ENCODE assay signal across 25 mouse cellular contexts in the genomic region with DNA sequence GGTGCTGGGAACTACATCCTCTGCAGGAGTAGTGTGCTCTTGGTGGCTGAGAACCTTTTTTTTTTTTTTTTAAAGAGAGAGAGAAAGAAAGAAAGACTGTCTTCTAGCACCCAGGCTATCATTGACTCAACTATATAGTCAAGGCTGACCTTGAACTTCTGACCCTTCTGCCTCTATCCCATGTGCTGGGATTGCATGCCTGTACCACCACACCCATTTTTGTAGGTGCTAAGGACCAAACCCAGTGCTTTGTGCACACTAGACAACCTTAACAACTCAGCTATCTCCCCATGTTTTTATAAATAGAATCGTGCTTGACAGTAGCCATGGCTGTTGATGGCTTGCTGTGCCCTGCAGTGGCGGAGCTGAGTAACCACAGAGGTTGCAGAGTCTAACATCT. TPM values are rescaled to one million over a fixed set of nuclear protein-coding genes. Genes with fewer than 3 reads are reported as not detected.
DNase-seq lines count a peak whose midpoint lies in the region; ATAC-seq and TF ChIP-seq lines count a peak whose summit lies in the region.
"Had no signal": no experiment of that assay in that cellular context is flagged by ENCODE, and none has a peak within 500 bp of the region (broad histone marks: within the 10 kb centered on the region; RNA-seq: fewer than 3 reads in every experiment).

No protein-coding gene starts in this region.

- H3K36me3 ChIP-seq in heart, embryonic 10.5 days: peaks cover 43% of the 10 kb centered on the region
- H3K36me3 ChIP-seq in heart, embryonic 14.5 days (ENCODE audit: control insufficient read depth, insufficient read depth, low read length): peaks cover 53% of the 10 kb centered on the region
- H3K36me3 ChIP-seq in myocyte (ENCODE audit: control insufficient read depth, insufficient read depth): peaks cover 12% of the 10 kb centered on the region

- no peaks in the 10 kb centered on the region for H3K9me3 ChIP-seq in heart, embryonic 10.5 days
- H3K9me3 ChIP-seq in heart, embryonic 14.5 days (ENCODE audit: control insufficient read depth, low read length): no peaks in the 10 kb centered on the region
- H3K9me3 ChIP-seq: embryonic facial prominence, embryonic 15.5 days; forebrain, embryonic 10.5 days; hindbrain, embryonic 10.5 days; intestine, embryonic 15.5 days had no signal

- H3K27ac ChIP-seq in heart, embryonic 10.5 days: peak overlapping the region; percentile 62
- H3K27ac ChIP-seq in heart, embryonic 14.5 days (replicated peaks in 1 of 2; ENCODE audit: control insufficient read depth in 1 of 2, insufficient read depth in 1 of 2, low read depth in 2 of 2, low read length in 2 of 2): peak overlapping the region; percentile 28 to 65; a peak in 3 of 4 replicates
- H3K27ac ChIP-seq: embryonic facial prominence, embryonic 15.5 days; forebrain, embryonic 10.5 days; gastrocnemius, adult 2 months; hindbrain, embryonic 10.5 days; hindbrain, embryonic 14.5 days; intestine, embryonic 15.5 days had no signal

- no peak overlapping the region for H3K4me3 ChIP-seq in heart, embryonic 10.5 days
- no peak overlapping the region for H3K4me3 ChIP-seq in heart, embryonic 14.5 days (ENCODE audit: control insufficient read depth in 1 of 2, insufficient read depth in 1 of 2, low read depth in 1 of 2, low read length in 2 of 2)
- no peak overlapping the region for H3K4me3 ChIP-seq in myocyte
- H3K4me3 ChIP-seq: embryonic facial prominence, embryonic 15.5 days; erythroblast, embryonic 14.5 days; forebrain, embryonic 10.5 days; gastrocnemius, adult 2 months; hindbrain, embryonic 10.5 days; intestine, embryonic 15.5 days had no signal

- intact Hi-C loops in heart, postnatal 25 days (cut with DNase I): no loop called here
- intact Hi-C loops in left cerebral cortex, postnatal 25 days (cut with DNase I): no loop called here

- no peak for ATAC-seq in heart, embryonic 14.5 days (ENCODE audit: insufficient number of reproducible peaks, insufficient read depth, low FRiP score, low read depth)
- ATAC-seq: CD4-positive, CD25-positive, alpha-beta regulatory T cell, adult 4 months; forebrain, embryonic 14.5 days; intestine, embryonic 15.5 days; Patski had no signal

- no peaks in the 10 kb centered on the region for H3K27me3 ChIP-seq in heart, embryonic 10.5 days (ENCODE audit: insufficient read depth, poor library complexity, severe bottlenecking)
- H3K27me3 ChIP-seq in heart, embryonic 14.5 days (ENCODE audit: control insufficient read depth, insufficient read depth, low read length): no peaks in the 10 kb centered on the region
- no peaks in the 10 kb centered on the region for H3K27me3 ChIP-seq in myocyte (ENCODE audit: control insufficient read depth, insufficient read depth, insufficient read length)
- H3K27me3 ChIP-seq: embryonic facial prominence, embryonic 15.5 days; intestine, embryonic 15.5 days; Patski had no signal

- peaks cover 71% of the 10 kb centered on the region for H3K4me1 ChIP-seq in heart, embryonic 10.5 days
- H3K4me1 ChIP-seq in heart, embryonic 14.5 days (ENCODE audit: control insufficient read depth in 2 of 2, insufficient read depth in 2 of 2, low read length in 2 of 2): peaks cover 45 to 72% of the 10 kb centered on the region in 2 experiments

- H3K9ac ChIP-seq in heart, embryonic 14.5 days (ENCODE audit: low read length): no peak overlapping the region; the same call in 1 of the 2 replicates
- H3K9ac ChIP-seq: embryonic facial prominence, embryonic 15.5 days; hindbrain, embryonic 14.5 days; intestine, embryonic 15.5 days had no signal

- no peak overlapping the region for H3K4me2 ChIP-seq in heart, embryonic 14.5 days (ENCODE audit: low read length)
- H3K4me2 ChIP-seq in myocyte (ENCODE audit: low read depth): no peak overlapping the region
- H3K4me2 ChIP-seq: embryonic facial prominence, embryonic 15.5 days; hindbrain, embryonic 14.5 days; intestine, embryonic 15.5 days had no signal

- no peaks in the 10 kb centered on the region for H3K79me2 ChIP-seq in myocyte (ENCODE audit: control insufficient read depth, insufficient read depth)

- WGBS in heart, embryonic 10.5 days: 59% methylated on average over 2 of the region's 2 CpGs
- WGBS in heart, embryonic 14.5 days: 34% methylated on average over 2 of the region's 2 CpGs

- H3ac ChIP-seq in myocyte (ENCODE audit: control insufficient read depth, insufficient read length): no peak overlapping the region

- peak; percentile 6 for TF ChIP-seq POLR2A in myocyte (IDR thresholded peaks at IDR 0.05; ENCODE audit: insufficient read length, low read depth)

- no peak for DNase-seq in heart, embryonic 10.5 days (ENCODE audit: low spot score)
- DNase-seq in heart, postnatal 4 days: no peak
- no peak for DNase-seq in heart, postnatal 25 days (ENCODE audit: low spot score)
- peak; percentile 31 for DNase-seq in ES-CJ7 (ENCODE audit: low read depth, low spot score)
- no peak for DNase-seq in left cerebral cortex, postnatal 25 days (ENCODE audit: low spot score in 2 of 2)
- DNase-seq: adrenal gland, postnatal 10 days; B cell, adult 2 months; cerebellum, adult 11 months; cerebellum, adult 8-10 months; cerebellum, postnatal 14 days; embryo, embryonic 11 days; gastrocnemius, adult 2 months; gastrocnemius, postnatal 25 days; kidney, adult 18-20 months had no signal

TF ChIP-seq in myocyte, 11 proteins besides CTCF, POLR2A, EP300 and RAD21:
- TF ChIP-seq MYOG (IDR thresholded peaks at IDR 0.05; ENCODE audit: control insufficient read depth in 1 of 3, insufficient read depth in 1 of 3, insufficient read length in 2 of 3, low read depth in 2 of 3): peak in 1 of 3 experiments; percentile 40
- no peak for TF ChIP-seq SRF (IDR thresholded peaks at IDR 0.05; ENCODE audit: control insufficient read depth, insufficient read length, low read depth)
- TF ChIP-seq MYOD1 (IDR thresholded peaks at IDR 0.05; ENCODE audit: control insufficient read depth in 1 of 3, insufficient read length in 2 of 3, low read depth in 2 of 3): peak in 1 of 3 experiments; percentile 54

RNA-seq across cellular contexts. Expression of gene Ncs1, which starts 45.6 kb away (rescaled TPM):
- polyA plus RNA-seq in heart, embryonic 10.5 days (2016; fragmentation: Nextera tagmentation; extraction: Ambion mirVana): 44.7 and 51.8 TPM in 2 replicates
- total RNA-seq in heart, postnatal 4 days (2021): 10 to 100 TPM; 23.8 to 34.2 TPM
- polyA plus RNA-seq in heart, embryonic 14.5 days (2014; fragmentation: Nextera tagmentation; extraction: Ambion mirVana): 51.7 and 52.2 TPM in 2 replicates
- total RNA-seq in heart, postnatal 25 days (2021): 10 to 100 TPM; 11.3 to 11.6 TPM
- 36.1 TPM for polyA plus RNA-seq in myocyte (2012; fragmentation: generic; extraction: Trizol)
- 100 to 1,000 TPM; 196 to 203 TPM for total RNA-seq in left cerebral cortex, postnatal 25 days (2021)
- polyA plus RNA-seq: erythroblast, embryonic 14.5 days had no signal

RNA-seq across cellular contexts. Expression of gene Gpr107, which starts 47.9 kb away (rescaled TPM):
- polyA plus RNA-seq in heart, embryonic 10.5 days (2016; fragmentation: Nextera tagmentation; extraction: Ambion mirVana): 35.9 and 37.4 TPM in 2 replicates
- total RNA-seq in heart, postnatal 4 days (2021): 10 to 100 TPM; 41.6 to 43.0 TPM
- 26.6 and 27.3 TPM in 2 replicates for polyA plus RNA-seq in heart, embryonic 14.5 days (2014; fragmentation: Nextera tagmentation; extraction: Ambion mirVana)
- total RNA-seq in heart, postnatal 25 days (2021): 10 to 100 TPM; 33.1 to 35.1 TPM
- 35.2 TPM for polyA plus RNA-seq in myocyte (2012; fragmentation: generic; extraction: Trizol)
- 10 to 100 TPM; 45.0 to 52.4 TPM for total RNA-seq in left cerebral cortex, postnatal 25 days (2021)

RNA-seq across cellular contexts. Expression of gene Fnbp1, which starts 58.2 kb away (rescaled TPM):
- 17.7 and 21.6 TPM in 2 replicates for polyA plus RNA-seq in heart, embryonic 10.5 days (2016; fragmentation: Nextera tagmentation; extraction: Ambion mirVana)
- 10 to 100 TPM; 52.9 to 59.1 TPM for total RNA-seq in heart, postnatal 4 days (2021)
- 17.6 and 19.4 TPM in 2 replicates for polyA plus RNA-seq in heart, embryonic 14.5 days (2014; fragmentation: Nextera tagmentation; extraction: Ambion mirVana)
- 10 to 100 TPM; 50.0 to 53.4 TPM for total RNA-seq in heart, postnatal 25 days (2021)
- 10.6 TPM for polyA plus RNA-seq in myocyte (2012; fragmentation: generic; extraction: Trizol)
- 10 to 100 TPM; 84.0 to 87.3 TPM for total RNA-seq in left cerebral cortex, postnatal 25 days (2021)

Comparison
In these comparisons a context has a peak if more than half of its experiments do, and no peak if none do; other contexts are left out.
1. RNA of gene Ncs1, which starts 45.6 kb away (total RNA-seq): 196 to 203 TPM in left cerebral cortex, postnatal 25 days; 23.8 to 34.2 TPM in heart, postnatal 4 days and 11.3 to 11.6 TPM in heart, postnatal 25 days; every median in the first group is over 4 times any median in the second.